Mouse (Mus musculus) stomach, postnatal 0 days (tissue): Measurements from ENCODE around the gene Cd19.

Experiments
- CTCF ChIP-seq: IDR thresholded peaks from 2 replicates; pipeline ENCODE4 v1.5.1; 2016; ENCODE audit warnings: antibody characterized with exemption, low read depth, mild to moderate bottlenecking, moderate library complexity
- EP300 ChIP-seq: optimal IDR thresholded peaks from 2 replicates; pipeline ENCODE3; 2016; ENCODE audit warnings: antibody characterized with exemption

GRCm38 (mm10) chr7:126397221-126397620, 17.5 kb downstream of the Cd19 start:
- TF ChIP-seq CTCF (no peak), EP300 (no peak)
